Mouse (Mus musculus): ENCODE measurements around the gene Fam20c. TPM values are rescaled to one million over a fixed set of nuclear protein-coding genes. Genes with fewer than 3 reads are reported as not detected.
A peak's percentile ranks its signal among the peaks of the same experiment; 100 is the strongest.

Fam20c gene
- polyA plus RNA-seq, 1 experiment from 2014 or later: 11.2 TPM

- no peak overlapping the region for H3K27ac ChIP-seq (ENCODE audit: low read depth, low read length)
- no peak overlapping the region for H3K9ac ChIP-seq (ENCODE audit: low read length)
- no peaks in the 10 kb centered on the region for H3K27me3 ChIP-seq (ENCODE audit: control insufficient read depth, insufficient read depth, low read length)
- no peaks in the 10 kb centered on the region for H3K9me3 ChIP-seq (ENCODE audit: control insufficient read depth, low read length)
- no peaks in the 10 kb centered on the region for H3K36me3 ChIP-seq (ENCODE audit: control insufficient read depth, insufficient read depth, low read length)
- ATAC-seq (replicated peaks; ENCODE audit: low FRiP score) (no peak), DNase-seq (ENCODE audit: low spot score) (no peak)
- WGBS: 75% methylated on average over 4 of the region's 4 CpGs
- H3K4me2 ChIP-seq (ENCODE audit: low read depth, low read length, severe bottlenecking): no peak overlapping the region
- no peaks in the 10 kb centered on the region for H3K4me1 ChIP-seq (replicated peaks; ENCODE audit: control insufficient read depth, insufficient read depth, low read length)
- no peak overlapping the region for H3K4me3 ChIP-seq (ENCODE audit: low read depth, low read length)
Observed at GRCm38 (mm10) chr5:138762361-138762760, 8.0 kb downstream of the Fam20c start.

DNA sequence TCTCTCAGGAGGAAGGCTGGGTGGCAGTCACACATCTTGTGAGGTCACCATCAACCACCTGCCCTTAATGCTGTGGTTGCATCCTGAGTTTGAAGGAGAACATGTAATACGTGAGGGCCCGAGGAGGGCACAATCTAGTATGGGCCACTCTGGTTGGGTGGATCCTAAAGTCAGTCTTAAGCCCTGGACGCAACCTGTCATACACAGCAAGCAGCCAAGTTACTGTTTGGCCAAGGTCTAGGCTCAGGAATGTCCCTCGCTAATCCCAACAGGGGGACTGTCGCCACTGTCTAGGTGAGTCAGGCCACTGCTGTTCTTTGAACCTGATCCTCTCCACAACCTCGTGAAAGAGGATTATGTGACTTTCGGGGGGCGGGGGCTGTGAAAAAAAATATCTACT lies 10.3 kb downstream of the Fam20c start:
- no peaks in the 10 kb centered on the region for H3K36me3 ChIP-seq (ENCODE audit: control insufficient read depth, insufficient read depth, low read length)
- DNase-seq (ENCODE audit: low spot score): no peak

DNA sequence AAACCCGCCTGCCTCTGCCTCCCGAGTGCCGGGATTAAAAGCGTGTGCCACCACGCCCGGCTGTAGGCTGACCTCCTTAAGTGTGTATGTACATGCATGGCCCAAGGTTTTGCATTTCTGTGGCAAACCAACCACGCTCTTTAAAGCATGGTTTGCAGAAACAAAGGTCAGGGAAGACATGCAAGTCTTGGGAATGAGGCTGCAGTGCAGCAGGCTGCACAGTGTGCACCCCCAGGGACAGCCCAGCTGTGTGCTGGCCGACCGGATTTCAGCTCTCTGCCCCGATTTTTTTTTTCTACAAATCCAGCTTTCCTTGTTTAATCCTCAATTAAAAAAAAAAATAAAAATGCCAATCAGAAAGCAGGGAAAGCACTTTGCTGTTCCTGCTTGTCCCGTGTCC lies 13.3 kb downstream of the Fam20c start:
- no peaks in the 10 kb centered on the region for H3K27me3 ChIP-seq (ENCODE audit: control insufficient read depth, insufficient read depth, low read length)
- no peak overlapping the region for H3K9ac ChIP-seq (ENCODE audit: low read length)
- DNase-seq (ENCODE audit: low spot score) (no peak), ATAC-seq (replicated peaks; ENCODE audit: low FRiP score) (no peak)
- H3K4me1 ChIP-seq (replicated peaks; ENCODE audit: control insufficient read depth, insufficient read depth, low read length): no peaks in the 10 kb centered on the region
- H3K27ac ChIP-seq (ENCODE audit: low read depth, low read length): no peak overlapping the region
- H3K4me3 ChIP-seq (ENCODE audit: low read depth, low read length): no peak overlapping the region
- no peaks in the 10 kb centered on the region for H3K9me3 ChIP-seq (ENCODE audit: control insufficient read depth, low read length)
- no peak overlapping the region for H3K4me2 ChIP-seq (ENCODE audit: low read depth, low read length, severe bottlenecking)
- 89% methylated on average over 11 of the region's 11 CpGs for WGBS
- H3K36me3 ChIP-seq (ENCODE audit: control insufficient read depth, insufficient read depth, low read length): no peaks in the 10 kb centered on the region

More for the DNA sequence above, 10.3 kb downstream of the Fam20c start:
- Histone ChIP-seq H3K27me3 (ENCODE audit: control insufficient read depth, insufficient read depth, low read length) (no peaks in the 10 kb centered on the region), H3K9me3 (ENCODE audit: control insufficient read depth, low read length) (no peaks in the 10 kb centered on the region), H3K4me2 (ENCODE audit: low read depth, low read length, severe bottlenecking) (no peak overlapping the region), H3K27ac (ENCODE audit: low read depth, low read length) (no peak overlapping the region), H3K4me3 (ENCODE audit: low read depth, low read length) (no peak overlapping the region), H3K9ac (ENCODE audit: low read length) (no peak overlapping the region), H3K4me1 (replicated peaks; ENCODE audit: control insufficient read depth, insufficient read depth, low read length) (no peaks in the 10 kb centered on the region)
- 79% methylated on average over 8 of the region's 8 CpGs for WGBS
- ATAC-seq (replicated peaks; ENCODE audit: low FRiP score): no peak

DNA sequence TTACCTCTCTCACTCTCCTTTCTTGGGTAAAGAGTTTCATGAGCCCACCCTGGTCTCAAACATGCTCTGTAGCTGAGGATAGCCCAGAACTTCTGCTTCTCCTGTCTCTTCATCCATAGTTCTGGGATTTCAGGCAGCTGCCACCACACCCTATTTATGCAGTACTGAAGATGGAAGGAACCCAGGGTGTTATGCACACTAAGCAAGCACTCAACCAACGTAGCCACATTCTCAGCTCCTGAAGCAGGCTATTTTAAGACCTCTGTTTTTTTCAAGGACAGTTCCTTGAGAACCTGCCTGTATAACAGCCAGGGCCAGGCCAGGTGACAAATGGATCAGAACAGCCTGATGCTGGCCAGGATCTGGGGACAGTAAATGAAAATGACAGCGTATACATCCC lies 14.4 kb downstream of the Fam20c start:
- no peak overlapping the region for H3K27ac ChIP-seq (ENCODE audit: low read depth, low read length)
- H3K27me3 ChIP-seq (ENCODE audit: control insufficient read depth, insufficient read depth, low read length): no peaks in the 10 kb centered on the region
- no peak for ATAC-seq (replicated peaks; ENCODE audit: low FRiP score)
- H3K4me1 ChIP-seq (replicated peaks; ENCODE audit: control insufficient read depth, insufficient read depth, low read length): no peaks in the 10 kb centered on the region
- no peaks in the 10 kb centered on the region for H3K36me3 ChIP-seq (ENCODE audit: control insufficient read depth, insufficient read depth, low read length)
- WGBS: 85% methylated on average over 2 of the region's 2 CpGs
- no peak overlapping the region for H3K4me2 ChIP-seq (ENCODE audit: low read depth, low read length, severe bottlenecking)
- no peak overlapping the region for H3K9ac ChIP-seq (ENCODE audit: low read length)
- H3K9me3 ChIP-seq (ENCODE audit: control insufficient read depth, low read length): no peaks in the 10 kb centered on the region
- no peak overlapping the region for H3K4me3 ChIP-seq (ENCODE audit: low read depth, low read length)
- DNase-seq (ENCODE audit: low spot score): no peak

- Histone ChIP-seq H3K4me2 (ENCODE audit: low read depth, low read length, severe bottlenecking) (no peak overlapping the region), H3K27me3 (ENCODE audit: control insufficient read depth, insufficient read depth, low read length) (no peaks in the 10 kb centered on the region), H3K27ac (ENCODE audit: low read depth, low read length) (no peak overlapping the region), H3K4me3 (ENCODE audit: low read depth, low read length) (no peak overlapping the region), H3K4me1 (replicated peaks; ENCODE audit: control insufficient read depth, insufficient read depth, low read length) (no peaks in the 10 kb centered on the region), H3K36me3 (ENCODE audit: control insufficient read depth, insufficient read depth, low read length) (no peaks in the 10 kb centered on the region), H3K9me3 (ENCODE audit: control insufficient read depth, low read length) (no peaks in the 10 kb centered on the region), H3K9ac (ENCODE audit: low read length) (no peak overlapping the region)
- 89% methylated on average over 5 of the region's 5 CpGs for WGBS
- no peak for DNase-seq (ENCODE audit: low spot score)
- ATAC-seq (replicated peaks; ENCODE audit: low FRiP score): no peak
Observed at GRCm38 (mm10) chr5:138769126-138769525, 14.8 kb downstream of the Fam20c start.

DNA sequence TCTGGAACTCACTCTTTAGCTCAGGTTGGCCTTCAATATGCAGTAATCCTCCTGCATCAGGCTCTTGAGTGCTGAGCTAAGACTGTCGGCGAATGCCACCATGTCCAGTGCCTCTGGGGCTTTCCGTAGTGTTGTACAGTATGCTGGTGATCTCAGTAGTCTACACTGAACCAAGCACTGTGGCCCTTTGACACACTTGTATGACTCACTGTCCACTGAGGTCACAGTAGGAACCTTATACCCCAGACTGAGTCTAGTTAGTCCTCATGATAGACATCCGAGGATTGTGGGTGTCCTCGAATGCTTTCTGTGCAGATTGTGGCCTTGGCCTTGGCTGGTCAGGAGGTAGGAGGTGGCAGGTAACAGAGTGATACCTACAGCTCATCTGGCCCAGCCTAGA lies 20.8 kb downstream of the Fam20c start:
- Histone ChIP-seq H3K27ac (ENCODE audit: low read depth, low read length) (no peak overlapping the region), H3K9ac (ENCODE audit: low read length) (no peak overlapping the region), H3K27me3 (ENCODE audit: control insufficient read depth, insufficient read depth, low read length) (no peaks in the 10 kb centered on the region), H3K4me1 (replicated peaks; ENCODE audit: control insufficient read depth, insufficient read depth, low read length) (no peaks in the 10 kb centered on the region), H3K4me2 (ENCODE audit: low read depth, low read length, severe bottlenecking) (no peak overlapping the region), H3K4me3 (ENCODE audit: low read depth, low read length) (no peak overlapping the region), H3K36me3 (ENCODE audit: control insufficient read depth, insufficient read depth, low read length) (no peaks in the 10 kb centered on the region), H3K9me3 (ENCODE audit: control insufficient read depth, low read length) (no peaks in the 10 kb centered on the region)
- DNase-seq (ENCODE audit: low spot score) (no peak), ATAC-seq (replicated peaks; ENCODE audit: low FRiP score) (no peak)
- WGBS: 98% methylated on average over 5 of the region's 5 CpGs

- no peaks in the 10 kb centered on the region for H3K4me1 ChIP-seq (replicated peaks; ENCODE audit: control insufficient read depth, insufficient read depth, low read length)
- no peak overlapping the region for H3K27ac ChIP-seq (ENCODE audit: low read depth, low read length)
- no peaks in the 10 kb centered on the region for H3K27me3 ChIP-seq (ENCODE audit: control insufficient read depth, insufficient read depth, low read length)
- no peak overlapping the region for H3K4me3 ChIP-seq (ENCODE audit: low read depth, low read length)
- ATAC-seq (replicated peaks; ENCODE audit: low FRiP score): no peak
- WGBS: 79% methylated on average over 1 of the region's 1 CpGs
- no peaks in the 10 kb centered on the region for H3K36me3 ChIP-seq (ENCODE audit: control insufficient read depth, insufficient read depth, low read length)
- H3K4me2 ChIP-seq (ENCODE audit: low read depth, low read length, severe bottlenecking): no peak overlapping the region
- H3K9ac ChIP-seq (ENCODE audit: low read length): no peak overlapping the region
- no peak for DNase-seq (ENCODE audit: low spot score)
- no peaks in the 10 kb centered on the region for H3K9me3 ChIP-seq (ENCODE audit: control insufficient read depth, low read length)
Observed at GRCm38 (mm10) chr5:138776346-138776745, 22.0 kb downstream of the Fam20c start.

GRCm38 (mm10) chr5:138778731-138779463 lies 24.6 kb downstream of the Fam20c start:
- peak overlapping the region; percentile 55; the same call in 1 of the 2 replicates for H3K27ac ChIP-seq (ENCODE audit: low read depth, low read length)
- WGBS: 54% methylated on average over 9 of the region's 9 CpGs
- DNase-seq (ENCODE audit: low spot score): peak; percentile 55
- no peak overlapping the region for H3K9ac ChIP-seq (ENCODE audit: low read length)
- no peak overlapping the region for H3K4me3 ChIP-seq (ENCODE audit: low read depth, low read length)
- H3K27me3 ChIP-seq (ENCODE audit: control insufficient read depth, insufficient read depth, low read length): no peaks in the 10 kb centered on the region
- H3K4me1 ChIP-seq (replicated peaks; ENCODE audit: control insufficient read depth, insufficient read depth, low read length): no peaks in the 10 kb centered on the region
- no peaks in the 10 kb centered on the region for H3K36me3 ChIP-seq (ENCODE audit: control insufficient read depth, insufficient read depth, low read length)
- ATAC-seq (replicated peaks; ENCODE audit: low FRiP score): peak; percentile 61
- no peak overlapping the region for H3K4me2 ChIP-seq (ENCODE audit: low read depth, low read length, severe bottlenecking)
- no peaks in the 10 kb centered on the region for H3K9me3 ChIP-seq (ENCODE audit: control insufficient read depth, low read length)

GRCm38 (mm10) chr5:138779655-138780054 lies 25.3 kb downstream of the Fam20c start:
- no peaks in the 10 kb centered on the region for H3K4me1 ChIP-seq (replicated peaks; ENCODE audit: control insufficient read depth, insufficient read depth, low read length)
- H3K27ac ChIP-seq (ENCODE audit: low read depth, low read length): no peak overlapping the region
- H3K9ac ChIP-seq (ENCODE audit: low read length): no peak overlapping the region
- H3K9me3 ChIP-seq (ENCODE audit: control insufficient read depth, low read length): no peaks in the 10 kb centered on the region
- ATAC-seq (replicated peaks; ENCODE audit: low FRiP score): no peak
- H3K4me2 ChIP-seq (ENCODE audit: low read depth, low read length, severe bottlenecking): no peak overlapping the region
- WGBS: 84% methylated on average over 3 of the region's 3 CpGs
- H3K27me3 ChIP-seq (ENCODE audit: control insufficient read depth, insufficient read depth, low read length): no peaks in the 10 kb centered on the region
- H3K4me3 ChIP-seq (ENCODE audit: low read depth, low read length): no peak overlapping the region
- no peak for DNase-seq (ENCODE audit: low spot score)
- H3K36me3 ChIP-seq (ENCODE audit: control insufficient read depth, insufficient read depth, low read length): no peaks in the 10 kb centered on the region
